Mouse (Mus musculus) cerebellum, adult 2 months (tissue): ENCODE measurements around the gene Kdm2a. TPM values are rescaled to one million over a fixed set of nuclear protein-coding genes. Genes with fewer than 3 reads are reported as not detected.

Experiments
- DNase-seq, 2 experiments: peaks; one replicate each; pipeline ENCODE4 v3.0.0; 2021
- H3K27ac ChIP-seq: fragments of 200-500 bp; 2 replicates; pipeline ENCODE4 v1.5.1; 2012; ENCODE audit warnings: low read length, control low read depth, inconsistent platforms; ENCODE audit not compliant: insufficient read depth
- H3K27me3 ChIP-seq: fragments of 200-500 bp; 2 replicates; pipeline ENCODE4 v1.6.1; 2012; ENCODE audit warnings: inconsistent platforms, mild to moderate bottlenecking, low read length, moderate library complexity; ENCODE audit not compliant: control insufficient read depth, insufficient read depth
- H3K4me1 ChIP-seq: fragments of 200-500 bp; 2 replicates; pipeline ENCODE4 v1.6.1; 2011; ENCODE audit warnings: low read length; ENCODE audit not compliant: control insufficient read depth, insufficient read depth
- H3K4me3 ChIP-seq: fragments of 200-500 bp; replicated peaks from 2 replicates; pipeline ENCODE3; 2011; ENCODE audit warnings: mild to moderate bottlenecking, low read depth, low read length, control low read depth; ENCODE audit not compliant: insufficient read depth
- CTCF ChIP-seq: fragments of 200-500 bp; IDR thresholded peaks from 2 replicates; pipeline ENCODE4 v1.5.1; 2011; ENCODE audit warnings: low read depth, mild to moderate bottlenecking, control low read depth, low read length, moderate library complexity, borderline replicate concordance; ENCODE audit not compliant: insufficient read depth
- POLR2A ChIP-seq: fragments of 200-500 bp; IDR thresholded peaks from 2 replicates; pipeline ENCODE4 v1.6.1; 2011; ENCODE audit warnings: low read length, control low read depth, borderline replicate concordance; ENCODE audit not compliant: insufficient read depth
- WGBS: fragments of 180-500 bp; shearing (Covaris S2); methylation state at CpG from one replicate; pipeline ENCODE4 v1.1.7; 2018; 5-methylcytosine and 5-hydroxymethylcytosine counted together
- polyA plus RNA-seq: library from polyadenylated mRNA; depleted of rRNA; stranded (reverse); fragments of >200 nt; gene quantifications from 2 replicates; pipeline ENCODE4 v1.2.3, GENCODE M21; 2012

Kdm2a gene
- polyA plus RNA-seq, 1 experiment, result 87.1 TPM

DNA sequence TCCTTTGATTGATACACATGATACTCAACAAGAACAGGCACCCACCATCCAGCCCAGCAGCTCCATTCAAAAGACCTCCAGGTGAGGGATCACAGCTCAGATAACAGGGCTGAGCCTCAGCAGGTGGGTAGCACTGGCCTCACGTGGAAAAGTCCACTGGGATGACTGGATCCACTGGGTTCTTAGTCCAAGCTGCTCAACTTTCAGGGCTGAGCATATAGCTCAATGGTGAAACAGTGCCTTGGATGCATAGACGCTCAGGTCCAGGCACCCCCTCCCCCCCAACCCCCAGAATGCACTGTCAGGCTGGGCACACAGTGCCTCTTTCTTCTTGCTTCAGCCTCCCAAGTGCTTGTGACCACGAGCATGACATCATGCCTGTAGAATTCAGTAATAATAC, 24.9 kb upstream of the Kdm2a start:
- H3K4me3 ChIP-seq, result no peak overlapping the region
- H3K4me1 ChIP-seq, result peaks cover 13% of the 10 kb centered on the region
- no peaks in the 10 kb centered on the region for H3K27me3 ChIP-seq
- DNase-seq, result no peak
- H3K27ac ChIP-seq, result no peak overlapping the region
- WGBS, result 78% methylated on average over 3 of the region's 3 CpGs
- TF ChIP-seq CTCF (no peak), POLR2A (no peak)

DNA sequence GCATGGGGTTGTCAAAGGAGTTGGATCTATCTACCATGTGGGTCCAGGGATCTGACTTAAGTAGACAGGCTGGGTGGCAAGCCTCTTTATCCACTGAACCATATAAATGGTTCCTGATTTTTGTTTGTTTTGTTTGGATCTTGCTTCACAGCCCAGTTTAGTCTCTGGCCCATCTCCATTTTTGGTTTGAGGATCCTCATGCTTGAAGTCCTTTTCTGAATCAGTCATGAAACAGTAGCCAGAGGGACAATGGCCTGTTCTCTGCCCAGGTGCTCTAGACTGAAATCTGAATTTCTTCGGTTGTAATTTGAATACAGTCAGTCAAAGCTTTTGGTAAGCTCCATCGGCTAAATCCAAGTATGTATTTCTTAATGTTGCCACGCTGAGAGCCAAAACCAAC, 24.5 kb upstream of the Kdm2a start:
- Histone ChIP-seq H3K27ac (no peak overlapping the region), H3K4me1 (peaks cover 13% of the 10 kb centered on the region), H3K27me3 (no peaks in the 10 kb centered on the region), H3K4me3 (no peak overlapping the region)
- DNase-seq, result no peak
- WGBS, result 88% methylated on average over 3 of the region's 3 CpGs
- TF ChIP-seq CTCF (no peak), POLR2A (no peak)

DNA sequence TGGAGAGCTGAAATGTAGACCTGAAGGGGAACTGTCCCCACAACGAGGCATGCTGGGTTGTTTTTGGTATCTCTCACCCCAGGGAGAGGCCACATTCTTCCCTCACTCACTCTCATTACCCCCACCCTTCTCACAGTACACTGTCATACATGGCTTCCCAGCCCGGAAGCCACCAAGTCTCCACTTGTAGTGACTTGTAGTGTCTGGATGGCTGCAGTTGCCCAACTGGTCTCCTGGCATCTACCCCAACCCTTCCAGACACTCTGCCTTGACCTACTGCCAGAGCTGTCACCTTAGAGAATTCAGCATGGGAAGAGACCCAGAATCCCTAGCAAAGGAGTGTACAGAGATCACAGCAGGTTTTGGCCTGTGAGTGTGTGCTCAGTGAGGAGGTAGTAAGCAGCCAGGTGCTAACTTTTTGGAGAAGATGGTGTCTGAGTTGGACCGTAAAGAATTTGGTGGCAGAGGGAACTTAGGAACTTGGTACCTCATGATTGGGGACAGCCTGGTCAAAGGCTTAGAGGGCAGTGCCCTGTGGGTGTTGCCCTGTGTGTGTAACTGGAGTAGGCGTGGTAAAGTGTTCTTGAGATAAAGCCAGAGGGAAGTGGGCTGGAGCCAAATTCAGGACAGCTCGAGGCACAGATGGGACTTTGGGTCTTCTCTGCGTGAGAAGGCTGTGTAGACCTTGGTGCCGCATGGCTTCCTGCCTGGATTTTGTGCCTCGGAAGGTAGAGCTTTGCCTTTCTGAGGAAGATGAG, 22.2 kb upstream of the Kdm2a start:
- Histone ChIP-seq H3K4me1 (peaks cover 13% of the 10 kb centered on the region), H3K27ac (no peak overlapping the region), H3K27me3 (no peaks in the 10 kb centered on the region), H3K4me3 (no peak overlapping the region)
- TF ChIP-seq CTCF, result no peak
- no peak for TF ChIP-seq POLR2A
- DNase-seq, result peak; percentile 70 to 76
- 14% methylated on average over 8 of the region's 8 CpGs for WGBS

DNA sequence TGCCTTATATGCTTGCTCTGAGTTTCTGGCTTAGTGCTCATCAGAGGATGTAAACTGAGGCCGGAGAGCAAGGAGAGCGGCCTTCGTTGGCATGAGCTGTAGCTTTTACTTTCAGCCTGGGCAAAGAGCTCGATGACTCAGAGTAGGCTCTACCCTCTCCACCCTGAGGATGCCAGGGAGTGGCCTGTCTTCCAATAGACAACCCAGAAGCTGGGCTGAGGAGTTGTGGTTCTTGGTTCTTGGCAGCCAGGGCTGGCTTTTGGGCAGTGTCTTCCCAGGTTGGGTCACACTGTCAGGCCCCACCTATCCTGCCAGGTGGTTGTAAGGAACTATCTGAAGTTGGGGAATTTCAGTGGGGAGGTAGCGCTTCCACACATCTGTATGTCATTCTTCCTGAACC, 21.6 kb upstream of the Kdm2a start:
- DNase-seq, result no peak
- TF ChIP-seq POLR2A (no peak), CTCF (no peak)
- Histone ChIP-seq H3K27me3 (no peaks in the 10 kb centered on the region), H3K4me1 (peaks cover 13% of the 10 kb centered on the region), H3K27ac (no peak overlapping the region), H3K4me3 (no peak overlapping the region)
- WGBS, result 63% methylated on average over 5 of the region's 5 CpGs

DNA sequence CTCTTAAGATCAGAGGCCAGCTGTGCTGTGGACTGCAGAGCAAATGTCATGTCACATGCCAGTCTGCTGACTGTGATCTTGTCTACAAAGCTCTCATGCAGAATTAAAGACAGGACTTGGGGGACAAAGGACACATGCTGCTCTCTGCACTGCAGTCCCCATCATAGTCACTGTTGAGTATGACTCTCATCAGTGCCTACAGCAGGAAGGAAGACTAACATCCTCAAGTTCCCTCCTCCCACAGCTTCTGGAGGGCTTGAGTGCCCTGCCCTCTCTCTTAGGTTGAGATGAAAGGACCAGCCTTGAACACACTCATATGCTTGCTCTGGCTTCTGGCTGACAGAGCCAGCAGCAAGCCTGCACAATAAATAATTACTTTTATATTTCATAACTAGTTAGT, 19.6 kb upstream of the Kdm2a start:
- H3K27ac ChIP-seq, result no peak overlapping the region
- no peak for DNase-seq
- TF ChIP-seq POLR2A (no peak), CTCF (no peak)

DNA sequence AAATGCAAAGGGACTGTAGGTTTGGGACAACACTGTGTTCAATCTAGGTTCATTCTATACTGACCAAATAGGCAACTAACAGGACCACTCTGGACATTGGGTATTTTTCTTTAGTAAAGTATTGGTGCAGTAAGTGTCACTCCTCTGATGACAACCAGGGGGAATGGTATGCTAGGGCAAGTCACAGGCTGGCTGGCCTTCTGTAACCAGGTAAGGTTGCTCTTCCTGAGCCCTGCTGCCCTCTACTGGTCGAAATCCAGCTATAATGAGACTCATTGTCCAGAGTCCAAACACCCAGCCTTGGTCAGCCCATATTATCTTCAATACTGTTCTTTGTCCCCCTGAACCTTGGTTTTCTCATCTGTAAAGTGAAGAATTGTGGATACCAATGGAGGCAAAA, 19.1 kb upstream of the Kdm2a start:
- Histone ChIP-seq H3K4me3 (no peak overlapping the region), H3K4me1 (peaks cover 13% of the 10 kb centered on the region), H3K27ac (no peak overlapping the region), H3K27me3 (no peaks in the 10 kb centered on the region)
- WGBS, result 3% methylated on average over 1 of the region's 1 CpGs
- DNase-seq, result peak; percentile 75 to 76
- TF ChIP-seq CTCF (peak; percentile 86), POLR2A (no peak)

More for the DNA sequence above, 19.6 kb upstream of the Kdm2a start:
- no peaks in the 10 kb centered on the region for H3K27me3 ChIP-seq
- peaks cover 13% of the 10 kb centered on the region for H3K4me1 ChIP-seq
- H3K4me3 ChIP-seq, result no peak overlapping the region

DNA sequence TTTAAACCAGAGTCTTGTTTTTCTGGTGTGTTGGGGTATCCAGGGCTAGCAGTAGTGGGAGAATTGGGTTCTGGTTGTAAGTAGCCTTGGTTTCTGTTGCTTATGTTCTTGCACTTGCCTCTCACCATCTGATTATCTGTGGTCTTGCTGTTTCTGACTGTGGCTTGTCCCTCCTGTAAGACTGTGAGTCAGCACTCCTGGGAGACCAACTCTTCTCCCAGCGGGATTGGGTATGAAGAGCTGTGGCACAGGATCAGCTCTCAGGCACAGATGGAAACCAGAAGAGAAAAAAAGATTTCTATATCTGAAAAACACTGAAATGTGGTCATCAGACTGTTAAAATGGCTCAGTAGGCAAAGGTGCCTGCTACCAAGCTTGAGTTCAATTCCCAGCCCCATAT, 16.5 kb upstream of the Kdm2a start:
- H3K4me3 ChIP-seq, result no peak overlapping the region

DNA sequence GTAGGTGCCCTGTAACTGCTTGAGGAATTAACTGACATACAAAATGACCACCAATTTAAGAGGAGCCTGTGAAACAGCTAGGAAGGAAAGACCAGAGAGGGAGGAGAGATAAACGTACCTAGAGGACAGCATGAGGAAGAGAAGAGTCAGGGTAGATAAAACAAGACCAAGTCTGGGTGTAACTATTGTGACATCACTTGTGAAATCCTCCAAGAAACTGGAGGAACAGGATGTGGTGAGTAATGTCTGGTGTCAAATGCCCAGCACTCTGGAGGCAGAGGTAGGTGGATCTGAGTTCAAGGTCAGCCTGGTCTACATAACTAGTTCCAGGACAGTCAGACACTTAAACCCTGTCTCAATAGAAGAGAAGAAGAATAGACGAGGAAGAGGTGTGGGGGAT, 11.0 kb upstream of the Kdm2a start:
- Histone ChIP-seq H3K27ac (no peak overlapping the region), H3K27me3 (no peaks in the 10 kb centered on the region), H3K4me1 (no peaks in the 10 kb centered on the region), H3K4me3 (no peak overlapping the region)
- TF ChIP-seq POLR2A, result no peak
- TF ChIP-seq CTCF, result no peak
- no peak for DNase-seq
- WGBS, result 72% methylated on average over 2 of the region's 2 CpGs

More for the DNA sequence above, 16.5 kb upstream of the Kdm2a start:
- WGBS, result 76% methylated on average over 1 of the region's 1 CpGs
- TF ChIP-seq POLR2A (no peak), CTCF (no peak)
- Histone ChIP-seq H3K4me1 (no peaks in the 10 kb centered on the region; the same call in 1 of the 2 replicates), H3K27ac (no peak overlapping the region), H3K27me3 (no peaks in the 10 kb centered on the region)
- no peak for DNase-seq
